Mouse (Mus musculus): Measurements from ENCODE around the gene Arhgap42.

Arhgap42 gene

GRCm38 (mm10) chr9:9001170-9001569 lies 237.7 kb downstream of the Arhgap42 start:
- no peak for DNase-seq

- no peak for DNase-seq
Measured at GRCm38 (mm10) chr9:8996494-8996893, 242.4 kb downstream of the Arhgap42 start.

GRCm38 (mm10) chr9:8982315-8982714 lies 256.6 kb downstream of the Arhgap42 start:
- no peak for DNase-seq

- no peak for DNase-seq
Measured at GRCm38 (mm10) chr9:8977775-8978174, 261.1 kb downstream of the Arhgap42 start.

- no peak for DNase-seq
Measured at GRCm38 (mm10) chr9:8971491-8971890, 267.4 kb downstream of the Arhgap42 start, which contains the start of gene Gm16485. Gene Gm16485 (plus strand): TSS chr9:8971791.

GRCm38 (mm10) chr9:8970240-8970639 lies 268.7 kb downstream of the Arhgap42 start:
- peak; percentile 2 for DNase-seq

- peak; percentile 13 for DNase-seq
Measured at GRCm38 (mm10) chr9:8964512-8965133, 274.3 kb downstream of the Arhgap42 start.

GRCm38 (mm10) chr9:8953306-8953705 lies 285.6 kb downstream of the Arhgap42 start:
- no peak for DNase-seq

Measured in cerebellum, adult 11 months (tissue).